Mouse (Mus musculus) C2C12 (cell line): Measurements from ENCODE around the gene Map1s.

Experiments
- CTCF ChIP-seq: IDR thresholded peaks from one replicate; pipeline ENCODE4 v1.5.1; 2011; ENCODE audit not compliant: control insufficient read depth, insufficient read depth, insufficient read length
- MAX ChIP-seq: IDR thresholded peaks from one replicate; pipeline ENCODE4 v1.6.1; 2011; ENCODE audit warnings: mild to moderate bottlenecking, control low read depth
- MYOD1 ChIP-seq: IDR thresholded peaks from one replicate; pipeline ENCODE4 v1.6.1; 2011; ENCODE audit warnings: low read depth; ENCODE audit not compliant: control insufficient read depth, insufficient read length
- MYOG ChIP-seq: IDR thresholded peaks from one replicate; pipeline ENCODE4 v1.6.1; 2011; ENCODE audit not compliant: control insufficient read depth, insufficient read length; ENCODE audit errors: extremely low read depth

DNA sequence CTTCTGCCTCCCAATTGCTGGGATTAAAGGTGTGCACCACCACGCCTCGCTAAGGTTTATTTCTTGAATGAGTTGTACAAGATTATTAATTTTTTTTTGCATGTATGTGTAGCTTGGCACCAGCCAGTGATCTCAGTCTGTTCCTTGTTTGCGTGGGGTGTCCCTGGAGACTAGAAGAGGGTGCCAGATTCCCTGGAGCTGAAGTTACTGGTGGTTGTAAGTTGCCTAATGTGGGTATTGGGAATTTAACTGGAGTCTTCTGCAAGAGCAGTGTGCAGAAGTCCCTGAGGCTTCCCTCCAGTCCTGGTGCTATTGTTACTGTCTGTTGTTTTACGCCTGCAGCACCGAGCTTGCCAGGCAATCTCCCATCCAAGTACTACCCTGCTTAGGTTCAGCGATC lies 31.5 kb downstream of the Map1s start:
- no peak for TF ChIP-seq MAX
- no peak for TF ChIP-seq CTCF
- no peak for TF ChIP-seq MYOG
- TF ChIP-seq MYOD1: no peak
